Mouse (Mus musculus) frontal cortex, postnatal 10 days (tissue): ENCODE results near the gene Ubc.
A peak's percentile ranks its signal among the peaks of the same experiment; 100 is the strongest.

Experiments
- DNase-seq, 2 experiments: peaks; one replicate each; pipeline ENCODE4 v3.0.0; 2022; ENCODE audit warnings: low spot score in 2 of 2, mixed read lengths in 1 of 2

The Ubc gene

DNA sequence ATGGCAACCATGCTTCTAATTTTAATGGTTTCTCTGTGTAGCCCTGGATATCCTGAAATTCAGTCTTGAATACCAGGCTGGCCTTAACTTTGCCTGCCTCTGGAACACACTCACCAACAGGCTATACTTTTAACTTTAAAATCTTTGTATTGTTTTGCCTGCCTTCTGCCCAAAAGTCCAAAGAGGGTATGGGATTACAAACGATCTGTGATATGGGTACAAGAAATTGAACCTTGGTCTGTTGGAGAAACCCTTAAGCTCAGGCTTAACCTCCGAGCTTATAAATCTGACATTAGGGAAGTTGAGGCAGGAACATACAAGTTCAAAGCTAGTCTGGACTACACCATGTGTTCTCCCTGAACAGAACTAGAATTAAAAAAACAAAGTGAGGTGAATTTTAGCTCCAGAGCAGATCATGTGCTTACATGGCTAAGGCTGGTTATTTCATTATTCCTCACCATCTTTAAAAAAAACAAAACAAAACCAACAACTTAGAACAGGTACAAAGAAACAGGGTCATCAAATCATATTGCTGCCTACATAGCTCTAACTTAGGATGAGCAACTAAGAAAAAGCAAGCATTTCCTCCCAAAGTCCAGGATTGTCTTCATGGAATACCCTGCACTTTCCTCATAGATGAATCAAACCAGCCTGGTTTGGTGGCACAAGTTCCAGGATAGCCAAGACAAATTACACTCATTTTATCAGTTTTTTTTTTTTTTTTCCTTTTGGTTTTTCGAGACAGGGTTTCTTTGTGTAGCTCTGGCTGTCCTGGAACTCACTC, 6.2 kb downstream of the Ubc start:
- no peak for DNase-seq

DNA sequence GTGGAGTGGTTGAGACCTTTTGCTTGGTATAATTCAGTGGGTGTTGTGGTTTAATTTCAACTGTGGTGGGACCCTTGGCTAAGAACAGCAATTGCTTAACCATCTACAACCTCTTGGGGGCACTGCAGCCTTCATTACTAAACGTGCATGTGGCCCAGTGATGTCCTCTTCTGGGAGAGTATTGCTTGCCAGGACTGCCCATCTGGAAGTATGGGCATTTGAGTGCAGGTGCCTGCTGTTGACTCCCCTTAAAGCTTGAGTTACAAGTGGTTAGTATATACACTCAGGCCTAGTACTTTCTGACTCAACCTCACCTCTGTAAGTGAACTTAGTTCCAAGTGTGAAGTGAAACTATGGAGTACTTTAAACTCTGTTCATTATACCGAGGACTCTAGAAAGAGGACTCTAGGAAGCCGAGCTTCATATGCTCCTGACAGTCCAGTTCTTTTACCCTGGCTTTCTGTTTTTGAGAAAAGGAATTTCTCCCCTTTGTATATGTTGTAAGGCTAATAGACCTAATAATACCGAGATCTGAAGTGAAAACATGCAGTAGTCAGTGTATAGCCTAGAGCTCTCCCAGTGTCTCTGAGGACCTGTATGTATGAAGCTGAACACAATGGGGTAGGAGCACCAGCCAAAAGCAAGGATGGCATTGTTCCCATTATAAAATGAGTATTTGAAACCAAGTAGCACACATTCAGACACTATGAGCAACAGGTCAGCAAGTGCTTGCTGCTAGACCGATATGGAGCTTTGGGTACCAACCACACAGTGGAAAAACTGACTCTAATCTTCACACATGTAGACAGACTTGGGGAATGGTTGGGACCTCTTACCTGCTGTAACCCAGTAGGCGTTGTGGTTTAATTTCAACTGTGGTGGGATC, 7.1 kb downstream of the Ubc start:
- DNase-seq: peak in 1 of 2 experiments; percentile 56

DNA sequence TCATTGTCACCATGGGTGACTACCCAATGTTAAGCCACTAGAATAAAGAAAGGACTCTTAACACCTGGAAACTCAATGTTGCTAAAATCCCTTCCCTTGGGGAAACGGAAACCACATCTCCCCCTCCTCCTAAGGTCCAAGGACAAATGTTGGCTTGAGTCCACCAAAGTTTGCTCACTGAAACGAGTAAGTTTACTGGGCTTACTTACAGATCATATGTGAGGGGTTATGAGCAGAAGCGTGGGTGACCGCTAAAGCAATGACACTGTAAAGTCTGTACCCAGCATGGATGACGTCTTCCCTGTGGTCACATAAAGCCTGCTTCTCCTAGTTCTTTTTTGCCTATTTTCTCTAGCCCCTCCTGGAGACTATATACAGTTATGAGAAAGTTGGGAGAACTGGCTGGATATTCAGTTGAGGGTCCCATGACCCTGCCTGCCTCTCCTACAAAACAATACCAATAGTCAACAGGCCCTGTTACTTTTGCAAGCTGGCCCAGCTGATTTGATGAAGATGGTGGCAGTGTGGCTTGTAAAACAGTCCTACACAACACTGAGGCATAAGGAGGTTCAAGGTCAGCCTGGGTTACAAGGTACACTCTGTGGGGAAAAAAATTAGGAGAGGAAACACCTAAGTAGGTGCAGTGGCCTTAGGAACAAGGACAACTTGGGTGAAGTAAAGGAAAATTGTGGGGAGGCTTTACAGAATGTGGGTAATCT, 7.9 kb downstream of the Ubc start:
- DNase-seq: no peak

DNA sequence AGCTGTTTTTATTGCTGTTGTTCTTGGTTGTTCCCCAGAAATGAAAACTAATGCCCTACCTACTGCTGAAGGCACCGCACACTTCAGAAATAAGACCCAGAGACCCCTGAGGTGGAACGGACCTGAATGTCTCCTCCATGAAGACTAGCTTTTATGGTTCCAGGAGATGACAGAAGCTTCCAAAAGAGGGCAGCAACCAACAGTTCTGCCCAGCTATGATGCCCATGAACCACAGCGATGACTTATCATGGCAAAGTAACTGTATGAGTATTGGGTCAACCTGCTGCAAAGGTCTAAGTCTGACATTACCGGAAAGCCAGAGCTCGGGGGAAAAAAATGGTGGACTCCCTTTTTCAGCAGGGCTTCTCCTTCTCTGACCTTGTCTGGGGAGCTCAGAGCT, 11.1 kb downstream of the Ubc start:
- DNase-seq: no peak

DNA sequence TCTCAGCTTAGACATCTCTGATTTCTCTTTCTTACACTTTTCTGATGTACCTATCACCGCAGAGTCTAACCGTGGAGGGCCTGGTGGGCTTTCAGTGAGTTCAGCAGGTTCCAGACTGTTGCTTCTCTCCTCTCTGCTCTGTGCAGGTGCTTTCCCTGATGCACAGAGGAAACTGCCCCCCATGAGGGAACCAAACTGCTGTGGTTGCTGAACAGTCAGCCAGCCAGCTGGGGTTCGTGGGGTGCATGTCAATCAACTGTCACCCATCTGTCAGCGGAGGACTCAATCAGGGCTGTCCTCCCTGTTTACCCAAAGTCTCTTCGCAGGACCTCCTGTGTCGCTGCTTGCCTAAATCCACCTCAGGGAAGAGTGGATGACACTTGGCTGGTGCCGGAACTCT, 12.8 kb downstream of the Ubc start:
- DNase-seq: no peak

DNA sequence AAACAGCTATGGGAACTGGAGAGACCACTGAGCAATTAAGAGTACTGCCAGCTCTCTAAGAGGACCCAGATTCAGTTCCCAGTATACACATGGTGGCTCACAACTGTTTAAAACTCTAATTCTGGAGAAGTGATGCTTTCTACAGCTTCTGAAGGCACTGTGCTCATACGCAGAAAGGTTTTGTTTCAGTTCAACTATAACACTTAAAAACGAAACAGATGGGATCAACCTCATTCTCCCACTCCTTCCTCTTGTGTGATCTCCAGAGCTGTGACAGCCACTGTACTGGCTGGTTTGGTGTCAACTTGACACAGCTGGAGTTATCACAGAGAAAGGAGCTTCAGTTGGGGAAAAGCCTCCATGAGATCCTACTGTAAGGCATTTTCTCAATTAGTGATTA, 14.1 kb downstream of the Ubc start:
- no peak for DNase-seq

DNA sequence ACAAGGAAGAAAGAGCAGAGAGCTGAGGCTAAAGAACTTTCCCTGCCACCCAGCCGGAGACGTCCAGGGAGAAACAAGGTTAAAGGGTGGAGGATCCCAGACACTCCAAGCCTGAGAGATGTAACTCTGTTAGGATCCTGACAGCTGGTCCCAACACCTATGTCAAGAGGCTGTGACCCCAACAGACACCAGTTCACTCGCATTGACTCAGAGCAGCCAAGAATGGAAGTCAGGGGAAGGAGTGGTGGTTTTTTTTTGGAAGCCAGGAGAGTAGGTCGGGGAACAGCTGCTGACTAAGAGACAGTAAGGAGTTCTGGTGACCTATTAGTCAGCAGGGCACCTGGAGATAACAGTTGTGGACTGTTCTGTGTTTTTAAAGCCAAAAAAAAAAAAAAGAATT, 18.0 kb downstream of the Ubc start:
- DNase-seq: no peak

DNA sequence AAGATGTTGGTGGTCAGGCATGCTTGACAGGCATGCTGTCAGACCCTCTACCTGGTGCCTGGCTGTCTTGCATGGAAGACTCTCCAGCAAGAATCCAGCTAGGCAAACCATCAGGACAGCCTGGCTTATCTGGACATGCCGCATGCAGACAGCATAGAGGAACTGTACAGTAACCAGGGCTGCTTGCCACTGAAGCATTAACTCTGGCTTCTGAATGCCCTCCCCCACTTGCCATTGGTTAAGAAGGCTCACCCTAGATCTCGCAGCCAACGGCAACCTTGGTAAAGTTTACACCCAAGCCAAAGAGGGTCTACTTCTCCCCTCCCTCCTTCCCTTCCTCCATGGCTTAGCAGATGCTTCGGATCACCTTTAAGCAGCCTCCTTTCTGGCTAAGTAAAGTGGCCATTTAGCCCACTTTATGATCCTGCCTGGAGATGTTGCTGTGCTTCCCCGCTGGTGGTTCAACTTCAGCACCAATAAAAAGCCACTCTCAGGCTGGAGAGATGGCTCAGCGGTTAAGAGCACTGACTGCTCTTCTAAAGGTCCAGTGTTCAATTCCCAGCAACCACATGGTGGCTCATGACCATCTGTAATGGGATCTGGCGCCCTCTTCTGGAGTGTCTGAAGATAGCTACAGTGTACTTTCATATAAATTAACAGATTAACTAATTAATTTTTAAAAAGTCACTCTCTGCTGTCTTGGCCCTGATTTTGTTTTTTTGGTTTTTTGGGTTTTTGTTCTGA, 18.9 kb downstream of the Ubc start:
- DNase-seq: no peak

DNA sequence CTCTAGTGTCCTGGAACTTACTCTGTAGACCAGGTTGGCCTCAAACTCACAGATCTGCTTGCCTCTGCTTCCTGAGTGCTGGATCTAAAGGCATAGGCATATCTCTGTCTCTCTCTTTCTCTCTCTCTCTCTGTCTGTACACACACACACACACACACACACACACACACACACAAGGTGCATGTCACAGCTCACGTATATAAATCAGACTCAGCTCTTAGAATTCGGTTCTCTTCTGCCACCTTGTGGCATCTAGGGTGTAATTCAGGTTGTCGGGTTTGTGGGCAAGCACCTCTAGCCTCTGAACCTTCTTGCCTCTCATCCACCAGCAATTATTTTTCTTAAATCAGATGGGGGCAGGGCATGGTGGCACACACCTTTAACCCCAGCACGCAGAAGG, 21.4 kb downstream of the Ubc start:
- peak in 1 of 2 experiments; percentile 59 for DNase-seq

DNA sequence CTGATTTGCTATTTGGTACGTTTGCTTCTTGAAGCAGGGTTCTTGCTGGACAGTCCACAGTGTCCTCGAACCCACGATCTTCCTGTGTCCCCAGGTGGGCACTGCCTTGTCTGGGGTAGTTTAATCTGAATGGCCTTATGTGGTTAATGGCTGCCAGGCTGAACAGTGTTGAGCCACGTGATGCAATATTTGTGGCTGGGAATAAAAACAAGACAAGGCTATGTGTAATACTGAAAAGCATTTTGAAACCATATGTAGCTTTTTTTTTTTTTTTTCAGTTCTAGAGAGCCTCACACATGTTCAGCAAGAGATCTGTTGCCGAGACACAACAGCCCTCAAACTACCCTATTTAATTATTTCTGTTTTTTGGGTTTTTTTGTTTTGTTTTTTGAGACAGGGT, 21.8 kb downstream of the Ubc start:
- DNase-seq: no peak

DNA sequence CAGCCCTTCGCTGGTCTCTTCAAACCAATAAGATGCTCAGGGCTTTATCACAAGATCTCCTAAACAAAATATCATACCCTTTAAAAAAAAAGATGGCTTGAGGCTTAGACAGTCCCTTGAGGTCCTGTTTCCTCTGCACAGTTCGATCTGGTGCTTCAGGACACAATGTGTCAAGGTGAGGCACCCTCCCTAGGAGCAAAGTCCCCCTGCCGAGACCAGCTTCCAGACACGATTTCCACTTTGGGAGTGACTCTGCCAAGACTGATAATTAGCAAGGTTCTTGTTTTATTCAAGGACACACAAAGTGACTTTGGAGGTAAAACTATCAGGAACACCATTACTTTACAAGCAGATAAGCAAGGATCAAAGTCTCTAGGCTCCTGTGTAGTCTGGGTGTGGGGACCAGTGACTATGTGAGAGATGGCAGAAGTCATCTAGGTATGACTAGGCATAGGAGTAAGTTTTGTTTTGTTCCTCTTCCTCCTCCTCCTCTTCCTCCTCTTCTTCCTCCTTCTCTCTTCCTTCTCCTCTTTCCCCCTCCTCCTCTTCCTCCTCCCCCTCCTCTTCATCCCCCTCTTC, 25.1 kb downstream of the Ubc start:
- DNase-seq: no peak

DNA sequence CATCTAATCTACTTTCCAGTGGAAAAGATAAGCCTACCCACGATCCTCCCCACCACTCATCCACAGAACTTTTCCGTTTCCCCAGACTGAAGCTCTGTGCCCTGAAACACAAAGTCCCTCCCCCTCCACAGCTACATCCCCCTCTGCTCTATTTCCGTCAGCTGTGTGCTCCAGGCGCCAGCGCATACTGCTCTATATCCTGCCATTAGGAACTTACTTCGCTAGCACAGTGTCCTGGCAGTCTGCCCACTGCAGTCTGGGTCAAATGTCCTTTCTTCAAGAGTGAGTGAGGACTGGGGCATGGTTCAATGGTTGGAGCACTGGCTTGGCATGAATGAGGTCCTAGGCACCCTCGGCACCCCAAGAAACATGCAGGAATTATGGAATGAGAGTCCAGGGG, 26.1 kb downstream of the Ubc start:
- peak; percentile 44 to 46 for DNase-seq

DNA sequence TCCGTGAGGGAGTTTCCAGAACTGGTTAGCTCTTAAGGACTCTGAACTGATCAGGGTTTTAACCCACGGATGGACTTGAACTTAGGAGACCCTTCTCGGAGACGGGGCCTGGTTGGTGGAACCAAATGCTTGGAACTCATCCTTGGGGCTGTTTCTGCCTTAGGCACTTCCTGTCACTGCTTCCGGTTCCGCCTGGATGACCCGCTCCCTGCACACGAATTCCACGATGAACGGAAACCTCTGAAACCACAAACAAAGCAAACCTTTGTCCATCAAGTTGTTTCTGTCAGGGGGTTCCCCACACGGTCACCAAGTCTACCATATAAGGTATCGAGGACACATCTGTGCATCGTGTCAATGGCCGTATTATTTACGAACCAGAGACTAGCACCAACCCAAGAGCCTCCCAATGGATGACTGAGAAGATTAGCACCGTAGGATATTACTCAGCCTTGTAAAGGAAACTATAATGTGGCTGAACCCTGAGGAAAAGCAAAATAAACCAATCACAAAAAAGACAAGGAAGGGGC, 29.0 kb downstream of the Ubc start:
- DNase-seq: no peak

DNA sequence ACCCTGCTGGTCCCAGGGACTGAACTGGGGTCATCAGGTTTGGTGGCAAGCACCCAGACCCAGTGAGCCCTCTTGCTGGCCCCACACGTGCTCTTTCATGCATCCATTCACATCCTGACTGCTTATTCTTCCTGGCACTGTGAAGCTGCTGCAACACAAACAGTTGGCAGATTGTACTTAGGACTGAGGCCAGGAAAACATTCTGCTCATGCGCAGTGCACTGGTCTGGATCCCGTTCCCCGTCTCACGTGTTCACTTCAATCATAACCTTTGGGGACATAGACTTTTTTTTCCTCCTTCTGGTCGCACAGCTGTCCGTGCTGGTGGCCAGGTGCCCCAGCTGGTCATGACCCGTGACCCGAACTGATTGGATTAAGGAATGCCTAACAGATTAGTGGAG, 29.4 kb downstream of the Ubc start:
- no peak for DNase-seq

DNA sequence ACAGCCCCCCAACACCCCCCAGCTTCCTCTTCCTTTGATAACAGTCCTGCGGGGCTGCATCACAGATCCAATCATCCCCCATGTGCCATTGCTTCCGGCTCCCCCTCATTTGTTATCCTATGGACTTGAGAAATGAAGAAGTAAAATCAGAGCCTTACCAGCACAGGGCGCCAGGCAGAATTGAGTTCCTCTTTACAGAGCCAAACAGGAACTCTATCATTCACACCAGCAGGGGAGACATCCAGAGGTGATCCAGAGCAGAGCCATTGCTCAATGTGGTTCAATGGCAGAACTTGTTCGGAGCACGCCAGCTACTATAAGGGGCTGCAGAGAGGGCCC, 31.8 kb downstream of the Ubc start:
- DNase-seq: no peak

DNA sequence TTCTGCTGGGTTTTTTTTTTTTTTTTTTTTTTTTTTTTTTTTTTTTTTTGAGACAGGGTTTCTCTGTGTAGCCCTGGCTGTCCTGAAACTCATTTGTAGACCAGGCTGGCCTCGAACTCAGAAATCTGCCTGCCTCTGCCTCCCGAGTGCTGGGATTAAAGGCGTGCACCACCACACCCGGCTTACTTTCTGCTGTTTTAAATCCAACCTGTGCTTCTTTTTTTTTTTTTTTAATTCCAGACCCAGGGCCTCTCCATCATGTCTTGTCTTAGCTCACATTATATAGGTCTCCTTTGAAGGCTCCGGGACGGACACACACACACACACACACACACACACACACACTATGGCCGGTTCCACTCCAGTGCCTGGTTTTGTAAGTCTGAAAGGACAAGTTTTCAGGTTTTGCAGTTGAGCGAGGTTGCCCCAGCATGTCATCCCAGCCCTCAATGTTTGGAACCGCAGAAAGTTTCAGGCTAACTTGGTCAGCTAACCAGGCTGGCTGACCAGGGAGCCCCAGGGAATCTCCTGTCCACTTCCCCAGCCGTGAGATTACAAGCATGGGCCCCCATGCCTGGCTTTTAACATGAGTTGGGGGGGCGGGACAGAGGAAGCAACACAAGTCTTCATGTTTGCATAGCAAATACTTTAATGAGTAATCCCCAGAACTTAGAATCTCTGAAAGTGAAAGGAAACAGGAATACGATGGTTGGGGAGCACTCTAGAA, 32.3 kb downstream of the Ubc start:
- DNase-seq: no peak

DNA sequence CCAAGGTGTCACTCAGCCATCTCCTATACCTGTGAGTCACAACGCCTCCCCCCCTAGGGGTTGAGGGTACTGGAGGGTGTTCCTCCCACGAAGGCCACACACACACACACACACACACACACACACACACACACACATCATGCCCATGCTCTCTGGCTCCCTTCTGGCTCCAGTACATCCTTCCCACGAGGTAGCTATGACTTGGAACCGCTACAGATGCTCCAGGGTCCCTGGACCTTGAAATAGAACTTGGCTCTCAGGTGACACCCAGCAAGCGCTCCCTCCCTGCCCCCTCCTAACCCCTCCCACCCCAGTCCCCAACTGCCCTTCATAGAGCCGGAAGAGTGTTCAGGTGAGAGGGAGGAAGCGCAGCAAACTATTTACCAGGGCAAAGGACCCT, 34.4 kb downstream of the Ubc start:
- DNase-seq: no peak

DNA sequence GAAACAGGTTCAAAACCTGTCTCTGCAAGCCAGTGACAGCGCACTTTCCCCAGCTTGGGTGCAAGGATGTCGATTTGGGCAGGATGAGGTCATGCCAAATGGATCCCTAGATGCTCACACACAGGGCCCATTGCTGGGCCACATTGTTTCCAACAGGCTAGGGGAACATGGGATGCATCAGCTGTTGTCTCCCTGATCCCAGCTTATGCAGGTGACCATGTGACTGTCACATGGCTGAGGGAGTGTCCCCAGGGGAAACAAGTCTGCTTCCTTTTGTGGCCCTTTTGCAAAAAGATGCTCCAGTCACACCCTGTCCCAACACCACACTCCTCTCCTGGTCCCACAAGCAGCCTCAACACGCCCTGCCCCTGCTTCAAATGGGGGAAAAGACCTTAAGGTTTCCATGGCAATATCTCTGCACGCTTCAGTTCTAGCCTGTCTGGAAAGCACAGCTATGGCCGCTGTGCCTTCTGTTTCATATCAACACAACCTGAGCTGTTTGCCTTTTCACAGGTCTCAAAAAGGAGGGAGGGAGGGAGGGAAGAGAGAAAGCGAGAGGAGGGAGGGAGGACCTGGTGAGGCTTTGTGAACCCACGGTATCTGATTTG, 35.0 kb downstream of the Ubc start:
- DNase-seq: no peak

DNA sequence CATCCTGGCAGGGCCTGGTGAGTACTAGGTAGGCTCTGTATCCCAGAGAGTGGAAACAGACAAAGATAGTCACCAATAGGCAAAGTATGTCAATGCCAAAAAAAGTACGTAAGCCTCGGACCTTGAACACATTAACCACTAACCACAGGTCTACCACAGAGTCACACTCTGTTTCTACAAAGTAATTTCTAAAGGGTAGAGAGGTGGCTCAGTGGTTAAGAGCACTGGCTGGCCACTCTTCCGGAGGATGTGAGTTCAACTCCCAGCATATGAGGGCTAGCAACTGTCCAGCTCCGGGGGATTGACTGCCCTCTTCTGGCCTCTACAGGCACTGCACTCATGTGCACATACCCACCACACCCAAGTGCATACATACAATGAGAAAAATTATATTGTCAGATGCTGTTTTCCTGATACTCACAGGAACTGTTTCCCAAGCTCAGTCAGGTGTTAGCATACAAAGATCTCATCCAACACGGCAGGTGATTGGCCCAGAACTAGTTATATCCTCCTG, 37.2 kb downstream of the Ubc start:
- DNase-seq: no peak

DNA sequence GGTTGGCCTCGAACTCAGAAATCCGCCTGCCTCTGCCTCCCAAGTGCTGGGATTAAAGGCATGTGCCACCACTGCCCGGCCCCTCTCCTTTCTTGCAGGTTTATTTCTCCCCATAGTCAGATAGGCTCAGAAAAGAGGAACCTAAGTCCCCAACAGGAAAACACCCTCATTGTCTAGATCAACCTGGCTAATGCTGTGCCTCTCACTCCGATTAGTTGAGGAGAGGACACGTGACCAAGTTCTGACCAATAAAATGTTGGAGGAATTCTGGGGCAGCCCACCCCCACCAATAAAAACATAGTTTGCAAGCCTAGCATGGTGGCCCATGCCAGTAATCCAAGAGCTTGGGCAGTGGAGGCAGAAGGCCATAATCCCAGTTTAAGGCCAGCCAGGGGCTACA, 38.1 kb downstream of the Ubc start:
- no peak for DNase-seq
